Mouse (Mus musculus) limb, embryonic 14.5 days (tissue): ENCODE data around the gene Abcc2. TPM values are rescaled to one million over a fixed set of nuclear protein-coding genes. Genes with fewer than 3 reads are reported as not detected.

ENCODE experiments used
- ATAC-seq: fragments of 200-750 bp; cut with Nextera tagmentation; 2 replicates; pipeline ENCODE4 v1.8.0; 2017; ENCODE audit warnings: low read depth, moderate number of reproducible peaks, moderate TSS enrichment; ENCODE audit not compliant: low FRiP score
- DNase-seq: peaks from one replicate; pipeline ENCODE4 v3.0.0-alpha.2; 2015; ENCODE audit warnings: low spot score
- H3K27ac ChIP-seq: fragments of 300-500 bp; sonication (generic); replicated peaks from 2 replicates; pipeline ENCODE4 v1.5.1; 2014; ENCODE audit warnings: low read depth, mild to moderate bottlenecking, low read length, moderate library complexity, mixed read lengths
- H3K27me3 ChIP-seq: fragments of 300-500 bp; sonication (generic); 2 replicates; pipeline ENCODE4 v1.6.1; 2014; ENCODE audit warnings: low read length, mixed read lengths; ENCODE audit not compliant: control insufficient read depth, insufficient read depth
- H3K36me3 ChIP-seq: fragments of 300-500 bp; sonication (generic); 2 replicates; pipeline ENCODE4 v1.6.1; 2014; ENCODE audit warnings: mild to moderate bottlenecking, low read length, moderate library complexity, mixed read lengths; ENCODE audit not compliant: control insufficient read depth, insufficient read depth
- H3K4me1 ChIP-seq: fragments of 300-500 bp; sonication (generic); 2 replicates; pipeline ENCODE4 v1.6.1; 2014; ENCODE audit warnings: antibody characterized with exemption, low read length, mixed read lengths; ENCODE audit not compliant: control insufficient read depth, insufficient read depth
- H3K4me2 ChIP-seq: fragments of 300-500 bp; sonication (generic); replicated peaks from 2 replicates; pipeline ENCODE4 v1.6.1; 2014; ENCODE audit warnings: low read depth, mild to moderate bottlenecking, low read length, moderate library complexity; ENCODE audit not compliant: severe bottlenecking
- H3K4me3 ChIP-seq: fragments of 300-500 bp; sonication (generic); replicated peaks from 2 replicates; pipeline ENCODE4 v1.5.1; 2014; ENCODE audit warnings: low read length
- H3K9ac ChIP-seq: fragments of 300-500 bp; sonication (generic); 2 replicates; pipeline ENCODE4 v1.6.1; 2014; ENCODE audit warnings: mild to moderate bottlenecking, low read depth, low read length, moderate library complexity; ENCODE audit not compliant: severe bottlenecking
- H3K9me3 ChIP-seq: fragments of 300-500 bp; sonication (generic); 2 replicates; pipeline ENCODE4 v1.6.1; 2016; ENCODE audit warnings: low read length; ENCODE audit not compliant: control insufficient read depth
- POLR2A ChIP-seq: fragments of 200-500 bp; IDR thresholded peaks from 2 replicates; pipeline ENCODE4 v1.8.0; 2012; ENCODE audit warnings: inconsistent platforms, mild to moderate bottlenecking, moderate library complexity, borderline replicate concordance; ENCODE audit not compliant: insufficient read depth, insufficient read length; ENCODE audit errors: extremely low read depth
- WGBS: fragments of 180-500 bp; shearing (Covaris S2); extraction: QIAGEN DNeasy Blood & Tissue Kit; methylation state at CpG from one replicate; pipeline ENCODE4 v1.1.7; 2014; 5-methylcytosine and 5-hydroxymethylcytosine counted together
- polyA plus RNA-seq, 2 experiments: library from polyadenylated mRNA; depleted of rRNA in 1 of 2; stranded (reverse) in 1 of 2; unstranded in 1 of 2; fragments of >200 nt; fragmentation: Nextera tagmentation in 1 of 2; extraction: Ambion mirVana in 1 of 2; gene quantifications; 2 replicates each; pipeline versions ENCODE4 v1.2.1 to v1.2.3; 2012 to 2014

Abcc2 gene
- polyA plus RNA-seq, 2 experiments = 0.11 to 0.32 TPM

DNA sequence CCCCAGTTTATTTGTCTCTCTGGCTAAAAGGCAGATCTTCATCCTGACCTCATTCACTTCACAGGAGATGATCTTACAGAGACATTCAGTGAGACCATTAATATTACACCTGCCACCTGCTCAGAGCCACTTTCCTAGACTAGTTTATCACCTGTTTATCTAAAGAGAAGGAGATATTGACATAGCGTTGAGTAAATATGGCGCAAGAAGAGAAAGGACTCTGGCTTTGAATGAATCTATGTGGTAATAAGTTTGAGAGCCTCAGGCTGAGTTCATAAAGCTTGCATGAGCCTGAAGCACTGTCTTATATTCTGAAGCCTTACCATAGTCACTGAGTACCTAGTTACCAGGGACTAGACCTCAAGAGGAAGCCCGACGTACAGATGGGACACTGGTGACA lies 29.4 kb downstream of the Abcc2 start:
- WGBS = 98% methylated on average over 4 of the region's 4 CpGs
- H3K4me1 ChIP-seq = no peaks in the 10 kb centered on the region
- no peaks in the 10 kb centered on the region for H3K9me3 ChIP-seq

DNA sequence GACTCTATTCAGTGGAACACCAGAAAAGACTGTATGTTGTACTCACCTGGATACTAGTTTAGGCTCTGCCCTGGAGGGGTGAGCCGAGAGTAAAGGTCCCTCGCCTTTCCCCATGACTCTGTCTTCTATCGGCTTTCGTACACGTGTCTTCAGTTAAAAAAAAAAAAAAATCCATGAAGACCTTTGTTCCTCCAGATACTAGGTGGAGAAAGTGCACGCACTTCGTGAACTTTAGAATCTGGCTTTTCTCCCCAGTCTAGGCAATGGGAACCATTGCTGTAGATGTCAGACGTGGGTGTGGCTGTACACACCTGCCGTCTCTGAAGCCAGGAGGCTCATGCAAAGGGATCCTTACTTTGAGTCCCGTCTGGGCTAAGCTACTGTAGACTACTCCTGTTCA lies 31.3 kb downstream of the Abcc2 start:
- TF ChIP-seq POLR2A = no peak
- Histone ChIP-seq H3K27me3 (no peaks in the 10 kb centered on the region), H3K4me2 (no peak overlapping the region), H3K27ac (no peak overlapping the region), H3K4me3 (no peak overlapping the region), H3K36me3 (no peaks in the 10 kb centered on the region), H3K4me1 (no peaks in the 10 kb centered on the region), H3K9me3 (no peaks in the 10 kb centered on the region), H3K9ac (no peak overlapping the region)
- WGBS = 74% methylated on average over 10 of the region's 10 CpGs
- ATAC-seq = no peak
- DNase-seq = no peak

More for the DNA sequence above, 29.4 kb downstream of the Abcc2 start:
- Histone ChIP-seq H3K4me3 (no peak overlapping the region), H3K9ac (no peak overlapping the region), H3K36me3 (no peaks in the 10 kb centered on the region), H3K27ac (no peak overlapping the region), H3K27me3 (no peaks in the 10 kb centered on the region), H3K4me2 (no peak overlapping the region)
- DNase-seq (no peak), ATAC-seq (no peak)
- no peak for TF ChIP-seq POLR2A

GRCm38 (mm10) chr19:43815661-43816414 lies 33.8 kb downstream of the Abcc2 start:
- WGBS = 66% methylated on average over 14 of the region's 14 CpGs
- no peak for ATAC-seq

DNA sequence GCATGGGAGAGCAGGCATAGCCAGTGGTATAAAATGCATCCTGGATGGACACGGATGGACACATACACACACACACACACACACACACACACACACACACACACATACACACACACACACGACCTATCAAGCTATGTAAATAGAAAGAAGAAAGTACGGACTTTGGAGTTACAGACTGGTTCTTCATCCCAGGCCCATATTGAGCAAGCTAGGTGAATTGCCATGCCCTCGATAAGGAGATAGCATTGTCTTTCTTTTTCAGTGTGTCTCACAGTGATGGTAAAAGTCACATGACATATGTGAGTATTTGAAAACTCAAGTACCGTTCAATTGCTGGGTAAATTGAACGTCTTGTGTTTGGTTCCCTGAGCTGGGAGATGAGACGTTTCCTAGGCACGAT lies 44.9 kb downstream of the Abcc2 start:
- H3K36me3 ChIP-seq = no peaks in the 10 kb centered on the region
- no peak overlapping the region for H3K4me3 ChIP-seq
- no peak overlapping the region for H3K4me2 ChIP-seq
- DNase-seq (no peak), ATAC-seq (no peak)
- 77% methylated on average over 8 of the region's 8 CpGs for WGBS
- H3K4me1 ChIP-seq = no peaks in the 10 kb centered on the region
- H3K9ac ChIP-seq = no peak overlapping the region
- no peak overlapping the region for H3K27ac ChIP-seq
- H3K27me3 ChIP-seq = no peaks in the 10 kb centered on the region
- no peak for TF ChIP-seq POLR2A
- no peaks in the 10 kb centered on the region for H3K9me3 ChIP-seq

More at GRCm38 (mm10) chr19:43815661-43816414, 33.8 kb downstream of the Abcc2 start:
- no peak for TF ChIP-seq POLR2A
- H3K27me3 ChIP-seq = no peaks in the 10 kb centered on the region
- DNase-seq = peak; percentile 37
- no peak overlapping the region for H3K27ac ChIP-seq
- H3K4me2 ChIP-seq = no peak overlapping the region
- H3K4me1 ChIP-seq = no peaks in the 10 kb centered on the region
- H3K9me3 ChIP-seq = no peaks in the 10 kb centered on the region
- H3K4me3 ChIP-seq = no peak overlapping the region
- no peak overlapping the region for H3K9ac ChIP-seq
- no peaks in the 10 kb centered on the region for H3K36me3 ChIP-seq

DNA sequence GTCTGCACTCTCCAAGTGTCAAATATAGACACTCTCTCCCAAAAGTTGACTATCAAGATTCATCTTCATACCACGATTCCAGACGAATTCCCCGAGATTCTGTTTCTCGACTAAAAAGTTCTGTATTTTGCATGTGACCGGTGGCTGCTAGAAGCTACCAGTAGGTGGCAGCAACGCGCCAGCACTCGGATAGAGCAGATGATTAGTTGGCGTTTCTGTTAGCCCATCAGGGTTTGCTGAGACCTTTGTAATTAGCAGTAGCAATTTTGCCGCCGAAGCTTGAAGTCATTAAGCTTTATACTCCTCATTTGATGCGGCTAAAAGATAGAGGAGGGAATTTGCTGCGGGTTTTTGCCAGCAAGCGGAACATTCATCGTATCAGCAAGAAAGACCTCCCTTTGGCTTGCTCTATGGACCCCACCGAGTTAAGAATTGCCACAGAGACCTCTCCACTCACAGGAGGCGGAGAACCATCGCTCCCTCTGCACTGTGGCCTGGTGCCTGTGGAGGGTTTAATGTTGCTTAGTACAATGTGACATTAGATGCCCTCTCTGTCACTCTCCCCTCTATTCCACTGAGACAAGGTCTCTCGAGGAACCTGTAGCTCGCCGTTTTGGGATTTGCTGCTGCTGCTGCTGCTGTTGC lies 50.6 kb downstream of the Abcc2 start:
- Histone ChIP-seq H3K27ac (no peak overlapping the region), H3K9ac (no peak overlapping the region), H3K4me3 (no peak overlapping the region), H3K36me3 (no peaks in the 10 kb centered on the region), H3K9me3 (no peaks in the 10 kb centered on the region), H3K27me3 (no peaks in the 10 kb centered on the region), H3K4me1 (no peaks in the 10 kb centered on the region), H3K4me2 (no peak overlapping the region; the same call in 1 of the 2 replicates)
- no peak for TF ChIP-seq POLR2A
- peak; percentile 80 for DNase-seq
- WGBS = 30% methylated on average over 21 of the region's 21 CpGs
- no peak for ATAC-seq
